Mouse (Mus musculus) lung, postnatal 0 days (tissue): ENCODE results near the gene Susd1.

Experiments
- CTCF ChIP-seq: IDR thresholded peaks from 2 replicates; pipeline ENCODE4 v1.5.1; 2016; ENCODE audit warnings: antibody characterized with exemption, mild to moderate bottlenecking
- EP300 ChIP-seq: IDR thresholded peaks from 2 replicates; pipeline ENCODE4 v1.6.1; 2016; ENCODE audit warnings: antibody characterized with exemption, mild to moderate bottlenecking, control low read depth

- no peak for TF ChIP-seq CTCF
- no peak for TF ChIP-seq EP300
Observed at GRCm38 (mm10) chr4:59420695-59421368, 17.6 kb downstream of the Susd1 start.
